Mouse (Mus musculus): Measurements from ENCODE around the gene Rfk. TPM values are rescaled to one million over a fixed set of nuclear protein-coding genes. Genes with fewer than 3 reads are reported as not detected.

The Rfk gene
- total and polyA plus RNA-seq, 2 experiments = 43.8 to 53.3 TPM

DNA sequence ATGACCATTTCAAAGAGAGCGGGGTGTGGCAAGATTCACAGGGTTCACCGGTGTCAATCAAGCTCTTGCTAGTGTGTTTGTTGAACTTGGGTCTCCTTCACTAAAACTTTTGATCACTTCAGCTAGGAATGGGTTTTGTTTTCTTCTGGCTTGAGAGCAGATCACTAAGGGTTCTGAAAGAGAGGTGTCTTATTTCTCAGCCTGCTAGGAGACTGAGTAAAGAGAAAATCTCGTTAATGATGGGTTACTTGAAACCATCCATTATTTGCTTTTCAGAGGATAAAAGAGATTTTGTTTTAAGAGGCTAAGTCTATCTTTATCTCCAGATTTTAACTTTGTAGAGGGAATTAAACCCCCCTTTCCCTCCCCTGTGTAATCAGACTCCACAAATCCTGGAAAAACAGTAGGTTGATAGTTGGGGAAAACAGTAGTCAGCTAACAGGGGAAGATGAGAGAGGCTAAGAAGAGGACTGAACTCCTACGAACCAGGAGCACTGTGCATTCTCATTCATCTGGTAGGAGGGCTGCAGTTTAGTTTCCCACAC is 19.1 kb downstream of the Rfk start:
- 72% methylated on average over 4 of the region's 4 CpGs for WGBS
- peaks cover 6% of the 10 kb centered on the region; the same call in 1 of the 2 replicates for H3K4me1 ChIP-seq (ENCODE audit: control insufficient read depth, insufficient read depth, low read length)
- no peaks in the 10 kb centered on the region for H3K27me3 ChIP-seq (ENCODE audit: control insufficient read depth, insufficient read depth, low read length)
- H3K36me3 ChIP-seq (ENCODE audit: control insufficient read depth, insufficient read depth, low read length) = no peaks in the 10 kb centered on the region
- H3K27ac ChIP-seq (replicated peaks; ENCODE audit: insufficient read depth, low read depth, low read length) = no peak overlapping the region
- H3K9ac ChIP-seq (ENCODE audit: low read depth, low read length) = no peak overlapping the region
- H3K79me2 ChIP-seq (ENCODE audit: control insufficient read depth, insufficient read depth, low read length) = no peaks in the 10 kb centered on the region
- no peak overlapping the region for H3K4me3 ChIP-seq (ENCODE audit: insufficient read depth, low read depth, low read length)
- TF ChIP-seq POLR2A (IDR thresholded peaks at IDR 0.05; ENCODE audit: extremely low read depth, insufficient read depth, low read length) (no peak), CTCF (IDR thresholded peaks at IDR 0.05; ENCODE audit: low read depth, low read length) (no peak)
- DNase-seq (ENCODE audit: extremely low read depth, low read depth, low spot score) = no peak

DNA sequence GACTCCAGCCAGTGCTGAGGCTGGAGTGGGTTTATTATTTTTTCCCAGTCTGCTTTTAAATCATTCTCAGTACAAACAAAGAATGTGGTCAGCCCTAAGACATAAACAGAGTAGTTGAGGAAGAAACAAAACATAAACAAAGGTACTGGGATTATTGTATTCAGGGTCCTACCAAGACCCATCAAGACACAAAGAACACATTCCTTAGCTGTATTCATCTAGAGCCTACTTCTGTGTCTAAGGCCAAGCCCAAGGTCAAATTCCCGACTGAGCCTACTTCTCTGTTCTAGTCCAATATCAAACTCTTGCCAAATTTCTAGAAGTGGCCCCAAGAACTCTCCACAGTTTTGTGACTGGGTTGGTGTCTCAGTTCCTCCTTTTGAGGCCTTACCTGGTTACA is 24.0 kb downstream of the Rfk start:
- DNase-seq (ENCODE audit: extremely low read depth, low read depth, low spot score) = no peak
- Histone ChIP-seq H3K4me3 (ENCODE audit: insufficient read depth, low read depth, low read length) (no peak overlapping the region), H3K9ac (ENCODE audit: low read depth, low read length) (no peak overlapping the region), H3K27ac (replicated peaks; ENCODE audit: insufficient read depth, low read depth, low read length) (no peak overlapping the region), H3K4me1 (ENCODE audit: control insufficient read depth, insufficient read depth, low read length) (no peaks in the 10 kb centered on the region), H3K36me3 (ENCODE audit: control insufficient read depth, insufficient read depth, low read length) (no peaks in the 10 kb centered on the region), H3K27me3 (ENCODE audit: control insufficient read depth, insufficient read depth, low read length) (no peaks in the 10 kb centered on the region), H3K79me2 (ENCODE audit: control insufficient read depth, insufficient read depth, low read length) (no peaks in the 10 kb centered on the region)
- 59% methylated on average over 1 of the region's 1 CpGs for WGBS
- no peak for TF ChIP-seq POLR2A (IDR thresholded peaks at IDR 0.05; ENCODE audit: extremely low read depth, insufficient read depth, low read length)
- TF ChIP-seq CTCF (IDR thresholded peaks at IDR 0.05; ENCODE audit: low read depth, low read length) = no peak

DNA sequence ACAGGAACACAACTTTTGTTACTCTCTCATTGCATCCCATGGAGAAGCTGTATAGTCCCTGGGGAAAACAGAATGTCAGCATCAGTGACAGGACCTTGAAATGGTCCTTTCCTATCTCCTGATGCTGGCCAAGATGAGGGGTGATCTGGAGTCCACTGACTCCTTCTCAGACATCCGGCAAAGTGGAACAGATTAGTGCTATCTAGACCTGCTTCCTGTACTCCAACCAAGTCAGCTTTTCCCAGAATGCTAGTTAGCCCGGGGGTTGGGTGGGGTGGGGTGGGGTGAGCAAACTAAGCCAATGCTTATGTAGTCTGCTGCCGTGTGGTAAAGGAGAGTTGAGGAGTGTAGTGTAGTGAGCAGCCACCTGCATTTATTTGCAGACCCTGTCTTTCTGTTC is 29.5 kb downstream of the Rfk start:
- no peak overlapping the region for H3K9ac ChIP-seq (ENCODE audit: low read depth, low read length)
- no peak for DNase-seq (ENCODE audit: extremely low read depth, low read depth, low spot score)
- H3K36me3 ChIP-seq (ENCODE audit: control insufficient read depth, insufficient read depth, low read length) = no peaks in the 10 kb centered on the region
- no peaks in the 10 kb centered on the region for H3K4me1 ChIP-seq (ENCODE audit: control insufficient read depth, insufficient read depth, low read length)
- no peaks in the 10 kb centered on the region for H3K27me3 ChIP-seq (ENCODE audit: control insufficient read depth, insufficient read depth, low read length)
- 66% methylated on average over 3 of the region's 3 CpGs for WGBS
- no peaks in the 10 kb centered on the region for H3K79me2 ChIP-seq (ENCODE audit: control insufficient read depth, insufficient read depth, low read length)
- TF ChIP-seq POLR2A (IDR thresholded peaks at IDR 0.05; ENCODE audit: extremely low read depth, insufficient read depth, low read length) (no peak), CTCF (IDR thresholded peaks at IDR 0.05; ENCODE audit: low read depth, low read length) (no peak)
- H3K4me3 ChIP-seq (ENCODE audit: insufficient read depth, low read depth, low read length) = no peak overlapping the region
- no peak overlapping the region for H3K27ac ChIP-seq (replicated peaks; ENCODE audit: insufficient read depth, low read depth, low read length)

DNA sequence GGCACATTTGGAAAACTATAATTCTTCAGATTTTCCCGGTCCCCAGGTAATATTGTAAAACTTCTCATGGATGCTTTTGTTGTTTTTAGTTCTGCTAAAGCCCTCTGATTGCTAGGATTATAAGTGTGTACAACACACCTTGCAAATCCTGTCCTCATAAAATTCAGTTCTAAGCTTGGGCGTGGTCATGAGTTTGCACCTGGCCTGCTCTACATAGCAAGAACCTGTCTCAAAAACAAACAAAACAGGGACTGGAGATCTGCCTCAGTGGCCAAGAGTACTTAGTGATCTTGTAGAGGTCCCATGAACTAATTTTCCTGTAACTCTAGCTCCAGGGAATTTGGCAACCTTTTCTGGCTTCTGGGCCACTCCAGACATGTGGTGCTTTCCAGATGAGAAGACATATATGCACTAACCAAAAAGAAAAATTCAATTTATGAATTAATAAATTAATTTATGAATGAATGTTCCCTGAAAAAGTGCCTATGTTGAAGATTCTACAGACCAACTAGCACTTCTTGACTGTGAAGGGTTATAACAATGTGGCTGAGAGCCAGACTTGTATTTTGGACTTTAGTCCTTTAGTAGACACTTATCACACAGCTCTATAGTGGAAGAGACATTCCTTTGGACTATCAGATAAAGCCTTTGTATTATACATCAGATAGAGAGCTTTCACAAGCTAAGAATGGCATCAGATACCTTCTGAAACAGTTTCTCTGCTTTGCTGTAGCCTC is 34.1 kb downstream of the Rfk start:
- no peak overlapping the region for H3K9ac ChIP-seq (ENCODE audit: low read depth, low read length)
- no peaks in the 10 kb centered on the region for H3K36me3 ChIP-seq (ENCODE audit: control insufficient read depth, insufficient read depth, low read length)
- H3K4me1 ChIP-seq (ENCODE audit: control insufficient read depth, insufficient read depth, low read length) = no peaks in the 10 kb centered on the region
- H3K27ac ChIP-seq (replicated peaks; ENCODE audit: insufficient read depth, low read depth, low read length) = no peak overlapping the region
- no peak overlapping the region for H3K4me3 ChIP-seq (ENCODE audit: insufficient read depth, low read depth, low read length)
- peak; percentile 13 for DNase-seq (ENCODE audit: extremely low read depth, low read depth, low spot score)
- no peaks in the 10 kb centered on the region for H3K79me2 ChIP-seq (ENCODE audit: control insufficient read depth, insufficient read depth, low read length)
- 97% methylated on average over 2 of the region's 2 CpGs for WGBS
- TF ChIP-seq POLR2A (IDR thresholded peaks at IDR 0.05; ENCODE audit: extremely low read depth, insufficient read depth, low read length) (no peak), CTCF (IDR thresholded peaks at IDR 0.05; ENCODE audit: low read depth, low read length) (no peak)
- H3K27me3 ChIP-seq (ENCODE audit: control insufficient read depth, insufficient read depth, low read length) = no peaks in the 10 kb centered on the region

GRCm38 (mm10) chr19:17428561-17428914 is 34.7 kb downstream of the Rfk start:
- H3K27ac ChIP-seq (replicated peaks; ENCODE audit: insufficient read depth, low read depth, low read length) = no peak overlapping the region
- TF ChIP-seq CTCF (IDR thresholded peaks at IDR 0.05; ENCODE audit: low read depth, low read length) = no peak
- TF ChIP-seq POLR2A (IDR thresholded peaks at IDR 0.05; ENCODE audit: extremely low read depth, insufficient read depth, low read length) = no peak
- H3K36me3 ChIP-seq (ENCODE audit: control insufficient read depth, insufficient read depth, low read length) = no peaks in the 10 kb centered on the region
- no peaks in the 10 kb centered on the region for H3K27me3 ChIP-seq (ENCODE audit: control insufficient read depth, insufficient read depth, low read length)
- no peak for DNase-seq (ENCODE audit: extremely low read depth, low read depth, low spot score)
- WGBS = 82% methylated on average over 2 of the region's 2 CpGs
- H3K9ac ChIP-seq (ENCODE audit: low read depth, low read length) = no peak overlapping the region
- no peaks in the 10 kb centered on the region for H3K4me1 ChIP-seq (ENCODE audit: control insufficient read depth, insufficient read depth, low read length)
- no peaks in the 10 kb centered on the region for H3K79me2 ChIP-seq (ENCODE audit: control insufficient read depth, insufficient read depth, low read length)
- H3K4me3 ChIP-seq (ENCODE audit: insufficient read depth, low read depth, low read length) = no peak overlapping the region

DNA sequence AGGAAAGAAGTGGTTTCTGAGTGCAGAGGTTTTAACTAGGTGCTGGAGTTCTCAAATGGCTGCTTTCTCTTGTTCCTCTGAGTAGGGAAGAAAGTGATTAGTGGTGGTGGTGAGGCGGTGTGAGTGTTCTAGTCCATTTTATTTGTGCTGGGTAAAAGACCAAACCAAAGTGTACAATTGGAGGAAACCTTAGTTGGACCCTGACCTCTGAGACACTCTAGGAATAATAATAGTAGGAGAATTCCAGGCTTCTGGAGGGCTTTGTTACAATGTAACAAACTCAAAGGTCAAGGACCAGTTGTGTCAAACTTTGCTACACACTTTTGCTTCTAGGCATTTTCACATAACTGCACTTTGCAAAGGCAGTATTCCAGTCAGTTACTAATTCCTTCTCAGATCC is 42.8 kb downstream of the Rfk start:
- no peak overlapping the region for H3K4me3 ChIP-seq (ENCODE audit: insufficient read depth, low read depth, low read length)
- no peaks in the 10 kb centered on the region for H3K27me3 ChIP-seq (ENCODE audit: control insufficient read depth, insufficient read depth, low read length)
- H3K27ac ChIP-seq (replicated peaks; ENCODE audit: insufficient read depth, low read depth, low read length) = no peak overlapping the region
- H3K36me3 ChIP-seq (ENCODE audit: control insufficient read depth, insufficient read depth, low read length) = no peaks in the 10 kb centered on the region
- H3K79me2 ChIP-seq (ENCODE audit: control insufficient read depth, insufficient read depth, low read length) = no peaks in the 10 kb centered on the region
- H3K4me1 ChIP-seq (ENCODE audit: control insufficient read depth, insufficient read depth, low read length) = no peaks in the 10 kb centered on the region
- WGBS = 95% methylated on average over 1 of the region's 1 CpGs
- TF ChIP-seq CTCF (IDR thresholded peaks at IDR 0.05; ENCODE audit: low read depth, low read length) (no peak), POLR2A (IDR thresholded peaks at IDR 0.05; ENCODE audit: extremely low read depth, insufficient read depth, low read length) (no peak)
- no peak for DNase-seq (ENCODE audit: extremely low read depth, low read depth, low spot score)
- no peak overlapping the region for H3K9ac ChIP-seq (ENCODE audit: low read depth, low read length)
